Mouse (Mus musculus): Measurements from ENCODE around the gene Strn3. TPM values are rescaled to one million over a fixed set of nuclear protein-coding genes. Genes with fewer than 3 reads are reported as not detected.
"Not testable (repeated sequence)": the region's sequence is repeated elsewhere in the genome, so short reads cannot be mapped to it uniquely, and the experiment has no call there.

Gene Strn3
- total and polyA plus RNA-seq, 3 experiments: 22.1 to 47.9 (median 27.7) TPM

- in situ Hi-C loops (cut with MboI; ENCODE audit: low pct_ligation_motif_present, low pct_unique_long_range_greater_than_20kb, low sequenced_read_pairs): no loop called here
Measured at GRCm38 (mm10) chr12:51694096-51694495, 2.4 kb upstream of the Strn3 start.

GRCm38 (mm10) chr12:51693419-51693818, 1.7 kb upstream of the Strn3 start:
- peaks cover 21% of the 10 kb centered on the region for H3K79me2 ChIP-seq (replicated peaks; ENCODE audit: control insufficient read depth, extremely low read depth, insufficient read depth, poor library complexity, severe bottlenecking)
- DNase-seq (ENCODE audit: extremely low read depth): no peak
- dilution Hi-C loops (cut with MboI; ENCODE audit: extremely low pct_ligation_motif_present, extremely low pct_unique_long_range_greater_than_20kb, low sequenced_read_pairs): no loop called here
- H3K27me3 ChIP-seq (replicated peaks): no peaks in the 10 kb centered on the region
- H3K9me3 ChIP-seq (replicated peaks; ENCODE audit: low read length): no peaks in the 10 kb centered on the region
- in situ Hi-C loops (cut with MboI; ENCODE audit: low pct_ligation_motif_present, low pct_unique_long_range_greater_than_20kb, low sequenced_read_pairs): no loop called here
- TF ChIP-seq CHD2 (IDR thresholded peaks at IDR 0.05; ENCODE audit: low read length) (no peak), CHD1 (IDR thresholded peaks at IDR 0.05; ENCODE audit: low read depth, low read length) (no peak), HCFC1 (IDR thresholded peaks at IDR 0.05; ENCODE audit: low read depth, low read length) (no peak), ZC3H11A (IDR thresholded peaks at IDR 0.05; ENCODE audit: low read depth, low read length) (no peak), UBTF (IDR thresholded peaks at IDR 0.05; ENCODE audit: low read depth, low read length) (no peak), ZNF384 (IDR thresholded peaks at IDR 0.05; ENCODE audit: low read depth, low read length) (no peak), MXI1 (IDR thresholded peaks at IDR 0.05; ENCODE audit: low read depth, low read length) (no peak), EP300 (IDR thresholded peaks at IDR 0.05; ENCODE audit: low read length) (no peak)
- peaks cover 2 to 26% of the 10 kb centered on the region in 2 experiments; a peak in 3 of 4 replicates for H3K4me1 ChIP-seq (ENCODE audit: control insufficient read depth in 1 of 2, insufficient read depth in 2 of 2)
- H3K4me3 ChIP-seq (replicated peaks in 1 of 3; ENCODE audit: low read depth in 2 of 3, low read length in 2 of 3, poor library complexity in 1 of 3): no peak overlapping the region
- H3K36me3 ChIP-seq (replicated peaks in 1 of 2; ENCODE audit: control insufficient read depth in 1 of 2, insufficient read depth in 1 of 2, low read length in 1 of 2): no peaks in the 10 kb centered on the region
- no peak overlapping the region for H3K9ac ChIP-seq (ENCODE audit: insufficient read depth, low read depth)
- H3K27ac ChIP-seq (ENCODE audit: insufficient read depth, low read depth): no peak overlapping the region
- no peak overlapping the region; the same call in 1 of the 2 replicates for H3K4me2 ChIP-seq (ENCODE audit: insufficient read depth, low read depth, poor library complexity, severe bottlenecking)

More at GRCm38 (mm10) chr12:51694096-51694495, 2.4 kb upstream of the Strn3 start:
- dilution Hi-C loops (cut with MboI; ENCODE audit: extremely low pct_ligation_motif_present, extremely low pct_unique_long_range_greater_than_20kb, low sequenced_read_pairs): no loop called here
- H3K79me2 ChIP-seq (replicated peaks; ENCODE audit: control insufficient read depth, extremely low read depth, insufficient read depth, poor library complexity, severe bottlenecking): peaks cover 15% of the 10 kb centered on the region
- H3K4me2 ChIP-seq (ENCODE audit: insufficient read depth, low read depth, poor library complexity, severe bottlenecking): no peak overlapping the region
- H3K27ac ChIP-seq (ENCODE audit: insufficient read depth, low read depth): no peak overlapping the region
- no peak overlapping the region for H3K4me3 ChIP-seq (replicated peaks in 1 of 3; ENCODE audit: low read depth in 2 of 3, low read length in 2 of 3, poor library complexity in 1 of 3)
- no peaks in the 10 kb centered on the region for H3K27me3 ChIP-seq (replicated peaks)
- peak overlapping the region; percentile 14; the same call in 1 of the 2 replicates for H3K9ac ChIP-seq (ENCODE audit: insufficient read depth, low read depth)
- no peak for DNase-seq (ENCODE audit: extremely low read depth)
- peaks cover 2 to 21% of the 10 kb centered on the region in 2 experiments; a peak in 3 of 4 replicates for H3K4me1 ChIP-seq (ENCODE audit: control insufficient read depth in 1 of 2, insufficient read depth in 2 of 2)
- no peaks in the 10 kb centered on the region for H3K36me3 ChIP-seq (replicated peaks in 1 of 2; ENCODE audit: control insufficient read depth in 1 of 2, insufficient read depth in 1 of 2, low read length in 1 of 2)
- no peaks in the 10 kb centered on the region for H3K9me3 ChIP-seq (replicated peaks; ENCODE audit: low read length)
- TF ChIP-seq MEF2A (IDR thresholded peaks at IDR 0.05; ENCODE audit: borderline replicate concordance, low read depth, low read length): no peak
- TF ChIP-seq GABPA (IDR thresholded peaks at IDR 0.05; ENCODE audit: insufficient replicate concordance, low read depth, low read length): no peak
- no peak for TF ChIP-seq JUND (conservative IDR thresholded peaks at IDR 0.05; ENCODE audit: low read depth, low read length)

GRCm38 (mm10) chr12:51692870-51693269, 1.2 kb upstream of the Strn3 start:
- Histone ChIP-seq H3K9ac (ENCODE audit: insufficient read depth, low read depth) (peak overlapping the region; percentile 28; the same call in 1 of the 2 replicates), H3K4me3 (replicated peaks in 1 of 3; ENCODE audit: low read depth in 2 of 3, low read length in 2 of 3, poor library complexity in 1 of 3) (peak overlapping the region in 2 of 3 experiments; percentile 78 to 91), H3K4me1 (ENCODE audit: control insufficient read depth in 1 of 2, insufficient read depth in 2 of 2) (peaks cover 2 to 29% of the 10 kb centered on the region in 2 experiments; a peak in 3 of 4 replicates), H3K79me2 (replicated peaks; ENCODE audit: control insufficient read depth, extremely low read depth, insufficient read depth, poor library complexity, severe bottlenecking) (peaks cover 27% of the 10 kb centered on the region), H3K4me2 (ENCODE audit: insufficient read depth, low read depth, poor library complexity, severe bottlenecking) (peak overlapping the region; percentile 97)
- H3K9me3 ChIP-seq (replicated peaks; ENCODE audit: low read length); in situ Hi-C loops (cut with MboI; ENCODE audit: low pct_ligation_motif_present, low pct_unique_long_range_greater_than_20kb, low sequenced_read_pairs); H3K27ac ChIP-seq (ENCODE audit: insufficient read depth, low read depth); H3K36me3 ChIP-seq (replicated peaks in 1 of 2; ENCODE audit: control insufficient read depth in 1 of 2, insufficient read depth in 1 of 2, low read length in 1 of 2); DNase-seq (ENCODE audit: extremely low read depth); H3K27me3 ChIP-seq (replicated peaks); dilution Hi-C loops (cut with MboI; ENCODE audit: extremely low pct_ligation_motif_present, extremely low pct_unique_long_range_greater_than_20kb, low sequenced_read_pairs): not testable (repeated sequence)

Data from CH12.LX (cell line).